Mouse (Mus musculus): ENCODE results near the gene Cd300ld4.

DNA sequence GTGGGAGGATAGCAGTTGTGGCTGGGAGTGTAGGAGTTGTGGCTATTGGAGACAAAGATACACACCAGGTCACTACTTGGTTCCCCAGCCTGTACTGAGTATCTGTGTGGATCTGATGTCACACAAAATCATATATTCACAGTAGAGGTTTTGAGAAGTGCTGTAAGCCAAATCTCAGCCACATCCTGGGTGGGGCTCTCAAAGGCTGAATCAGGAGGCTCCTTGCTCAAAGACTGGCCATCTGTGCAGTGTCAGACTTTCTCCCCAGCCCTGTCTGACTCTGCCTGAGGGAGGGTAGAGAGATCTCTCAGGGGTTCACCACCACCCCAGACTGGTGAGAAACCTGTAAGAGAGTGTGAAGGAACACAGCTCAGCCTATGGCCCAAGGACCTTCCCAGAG, 27.7 kb upstream of the Cd300ld4 start:
- no peak for TF ChIP-seq GATA1 (IDR thresholded peaks at IDR 0.05; ENCODE audit: low read length)
- TF ChIP-seq TAL1 (IDR thresholded peaks at IDR 0.05; ENCODE audit: low read length), result no peak

Data from erythroblast, embryonic 14.5 days (primary cell).